Mouse (Mus musculus) kidney, adult 2 months (tissue): ENCODE data around the gene Zbtb32.

ENCODE experiments used
- CTCF ChIP-seq: fragments of 200-500 bp; conservative IDR thresholded peaks from 2 replicates; pipeline ENCODE4 v1.5.1; 2011; ENCODE audit warnings: low read depth, mild to moderate bottlenecking, control low read depth, low read length, moderate library complexity, mixed read lengths; ENCODE audit not compliant: insufficient read depth, insufficient read length
- POLR2A ChIP-seq: fragments of 200-500 bp; IDR thresholded peaks from one replicate; pipeline ENCODE4 v1.6.1; 2011; ENCODE audit warnings: low read depth, low read length, control low read depth

- TF ChIP-seq POLR2A (no peak), CTCF (no peak)
These were observed 1.2 kb upstream of the Zbtb32 start for GRCm38 (mm10) chr7:30599933-30600353.
